1 mouse cellular context compared by ENCODE assay signal in genomic region chr4:44083945-44084344, GRCm38 (mm10).
TF ChIP-seq lines count a peak whose summit lies in the region.

Gene Gne (minus strand): TSS chr4:44084177.

TF ChIP-seq in CH12.LX, 34 proteins besides CTCF, POLR2A, EP300 and RAD21 (continued from another document):
- TF ChIP-seq ZKSCAN1 (IDR thresholded peaks at IDR 0.05; ENCODE audit: borderline replicate concordance, low read depth, low read length) (no peak), ZMIZ1 (IDR thresholded peaks at IDR 0.05; ENCODE audit: low read depth, low read length) (no peak), IRF4 (IDR thresholded peaks at IDR 0.05; ENCODE audit: low read depth, low read length) (peak; percentile 33; the same call in 1 of the 2 replicates), CHD2 (IDR thresholded peaks at IDR 0.05; ENCODE audit: low read length) (peak; percentile 22; the same call in 1 of the 2 replicates)
